Mouse (Mus musculus) lung, postnatal 10 days (tissue): ENCODE measurements at regions not wholly inside any gene's neighbourhood (a gene's known extent, or its start where the extent isn't known, plus 50 kb on each side); places are given as distances from the start of the nearest gene placed in this dataset.
"Not testable (repeated sequence)": the region's sequence is repeated elsewhere in the genome, so short reads cannot be mapped to it uniquely, and the experiment has no call there.

Experiments
- DNase-seq: peaks from one replicate; pipeline ENCODE4 v3.0.0; 2021

GRCm38 (mm10) chr17:85881046-85881445 lies 193.0 kb upstream of the Six2 start:
- no peak for DNase-seq

DNA sequence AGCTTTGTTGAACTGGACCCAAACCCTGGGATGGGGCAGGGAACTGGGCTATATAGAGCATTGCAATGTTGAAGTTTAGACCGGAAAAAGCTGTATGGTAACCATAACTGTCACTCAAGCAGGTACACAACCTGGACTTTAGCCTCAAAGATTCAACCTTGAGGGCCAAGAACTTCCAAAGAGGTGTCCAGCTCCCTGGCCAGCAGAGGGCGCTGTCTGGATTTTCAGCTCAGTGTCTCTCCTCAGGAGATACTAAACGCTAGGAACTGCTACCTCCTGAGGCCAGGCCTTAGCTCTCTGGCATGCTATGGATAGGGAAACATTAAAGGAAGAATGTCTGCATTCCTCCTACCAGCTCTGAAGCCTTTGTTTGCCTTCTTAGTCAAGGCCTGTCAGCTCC lies 189.4 kb upstream of the Six2 start:
- peak; percentile 32 for DNase-seq

DNA sequence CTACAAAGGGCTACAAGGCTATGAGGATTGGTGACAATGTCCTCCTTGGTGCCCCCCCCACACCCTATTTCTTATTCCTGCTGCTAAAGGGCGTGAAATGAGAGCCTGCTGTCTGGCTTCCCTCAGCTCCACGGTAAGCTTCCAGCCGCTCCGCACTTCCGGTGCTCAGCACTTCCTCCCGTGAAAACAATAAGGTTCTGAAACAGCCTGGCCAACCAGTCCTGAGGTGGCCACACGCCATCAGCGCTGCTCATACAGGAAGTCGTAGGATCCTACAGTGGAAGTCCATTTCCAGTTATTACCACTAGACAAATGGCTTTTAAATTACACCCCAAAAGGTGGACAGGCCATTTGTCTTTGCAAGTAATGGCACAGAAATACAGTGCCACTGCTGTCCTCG lies 188.8 kb upstream of the Six2 start:
- no peak for DNase-seq

GRCm38 (mm10) chr17:85873853-85874586 lies 185.9 kb upstream of the Six2 start:
- no peak for DNase-seq

DNA sequence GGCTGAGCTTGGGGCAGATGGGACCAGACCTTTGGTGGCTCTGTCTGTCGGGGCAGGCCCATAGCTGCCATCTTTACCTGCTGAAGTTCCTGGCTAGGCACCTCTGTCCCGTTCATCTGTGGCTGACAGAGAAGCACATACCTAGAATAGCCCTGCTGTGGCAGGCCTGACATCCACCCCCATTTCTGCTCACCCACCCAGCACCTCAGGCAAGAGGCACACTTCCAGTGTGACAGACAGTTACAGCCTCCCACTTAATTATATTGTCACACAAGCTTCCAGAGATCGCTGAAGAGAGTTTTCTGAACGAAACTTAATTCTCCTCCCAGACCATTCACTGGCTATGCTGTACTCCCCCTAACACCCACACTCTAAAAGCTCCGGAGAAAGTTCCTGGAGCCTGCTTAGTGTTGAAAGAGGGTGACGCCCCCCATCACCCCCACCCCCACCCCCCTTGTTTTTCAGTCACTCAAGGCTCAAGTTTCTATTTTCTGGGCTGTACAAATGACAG lies 184.9 kb upstream of the Six2 start:
- DNase-seq, result no peak

GRCm38 (mm10) chr17:85870406-85870805 lies 182.3 kb upstream of the Six2 start:
- peak; percentile 32 for DNase-seq

DNA sequence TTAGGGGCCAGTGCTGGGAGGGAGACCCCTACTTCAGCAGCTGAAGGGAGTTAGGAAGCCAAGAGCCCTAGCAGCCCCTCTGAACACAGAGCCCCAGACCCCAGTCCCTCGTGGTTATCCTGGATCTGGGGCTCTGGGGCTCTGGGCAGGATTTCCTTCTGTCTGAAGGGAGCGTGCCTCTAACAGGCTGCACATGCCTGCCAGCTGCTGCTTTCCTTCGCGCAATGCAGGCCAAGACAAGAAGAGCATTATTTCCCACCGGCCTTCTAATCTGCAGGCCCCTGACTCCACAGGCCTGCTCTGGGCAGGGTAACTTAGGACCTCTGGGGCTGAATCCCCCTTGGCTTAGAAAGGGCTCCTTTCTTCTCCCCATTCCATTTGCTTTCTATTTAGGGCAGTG lies 181.1 kb upstream of the Six2 start:
- DNase-seq, result no peak

GRCm38 (mm10) chr17:85867945-85868616 lies 180.0 kb upstream of the Six2 start:
- peak; percentile 62 for DNase-seq

DNA sequence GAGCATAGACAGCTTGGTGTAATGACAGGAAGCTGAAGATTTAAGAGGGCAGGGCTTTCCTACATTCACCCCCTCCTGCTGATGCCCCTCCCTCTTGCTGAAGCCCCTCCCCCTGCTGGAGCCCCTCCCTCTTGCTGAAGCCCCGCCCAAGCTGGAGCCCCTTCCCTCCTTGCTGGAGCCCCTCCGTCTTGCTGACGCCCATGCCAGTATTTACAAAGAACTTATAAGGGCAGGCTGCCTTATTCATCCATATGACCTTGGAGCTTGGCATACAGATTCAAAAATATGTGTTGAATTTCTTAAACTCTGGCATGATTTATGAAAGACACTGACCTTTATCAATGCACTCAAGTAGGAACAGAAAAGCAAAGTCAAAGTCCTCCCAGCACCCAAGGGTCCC lies 178.5 kb upstream of the Six2 start:
- no peak for DNase-seq

DNA sequence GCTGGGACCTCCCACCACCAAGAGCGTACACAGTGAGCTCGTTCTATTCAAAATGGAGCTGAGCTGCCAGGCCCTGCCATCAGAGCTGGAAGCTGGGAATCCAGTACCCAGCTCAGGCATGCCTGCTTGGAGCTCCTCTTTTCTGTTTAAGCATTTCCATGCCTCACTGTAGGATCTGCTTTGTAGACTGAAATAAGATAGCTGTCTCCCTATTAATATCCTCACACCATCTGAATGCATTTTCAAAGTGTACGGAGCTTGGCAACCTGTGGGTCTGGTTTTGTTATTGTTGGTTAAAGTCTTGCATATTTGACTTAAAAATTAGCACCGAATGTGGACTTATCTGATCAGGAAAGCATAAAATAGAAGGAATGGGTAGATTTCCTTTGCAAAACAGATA lies 177.9 kb upstream of the Six2 start:
- DNase-seq, result no peak

DNA sequence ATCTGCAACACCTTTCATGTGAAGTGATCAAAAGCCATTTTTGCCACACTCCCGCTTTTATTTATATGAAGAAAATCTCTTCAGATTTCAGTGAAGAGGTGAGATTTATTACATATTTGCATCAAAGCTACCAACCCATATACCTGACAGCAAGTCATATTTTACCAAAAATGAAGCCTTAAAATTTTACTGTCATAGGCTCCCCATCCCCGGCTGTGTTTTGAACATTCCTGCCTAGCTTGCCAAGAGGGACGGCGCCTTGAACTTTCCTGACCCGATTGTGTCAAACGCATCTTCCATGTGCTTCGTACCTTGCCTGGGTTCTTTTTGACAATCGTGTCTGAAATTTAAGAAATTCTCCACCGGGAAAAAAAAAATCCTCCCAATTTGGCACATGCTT lies 173.3 kb upstream of the Six2 start:
- DNase-seq, result no peak

DNA sequence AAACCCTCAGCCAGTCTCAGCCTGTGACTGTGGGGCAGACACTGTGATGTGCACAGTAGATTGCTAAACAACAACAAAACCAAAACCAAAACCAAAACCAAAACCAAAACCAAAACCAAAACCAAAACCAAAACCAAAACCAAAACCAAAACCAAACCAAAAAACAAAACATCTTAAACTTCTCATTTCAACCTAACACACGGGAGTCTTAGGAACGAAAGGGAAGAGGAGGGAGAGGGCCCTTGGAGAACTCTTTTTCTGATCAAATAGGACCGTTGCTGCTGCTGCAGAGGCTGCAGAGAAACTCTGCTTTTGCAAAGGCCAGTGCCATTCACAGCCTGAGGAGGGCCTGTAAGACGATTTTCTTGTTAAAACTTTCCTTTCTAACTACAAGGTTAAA lies 172.7 kb upstream of the Six2 start:
- DNase-seq, result no peak

GRCm38 (mm10) chr17:85859926-85860707 lies 172.0 kb upstream of the Six2 start:
- no peak for DNase-seq

DNA sequence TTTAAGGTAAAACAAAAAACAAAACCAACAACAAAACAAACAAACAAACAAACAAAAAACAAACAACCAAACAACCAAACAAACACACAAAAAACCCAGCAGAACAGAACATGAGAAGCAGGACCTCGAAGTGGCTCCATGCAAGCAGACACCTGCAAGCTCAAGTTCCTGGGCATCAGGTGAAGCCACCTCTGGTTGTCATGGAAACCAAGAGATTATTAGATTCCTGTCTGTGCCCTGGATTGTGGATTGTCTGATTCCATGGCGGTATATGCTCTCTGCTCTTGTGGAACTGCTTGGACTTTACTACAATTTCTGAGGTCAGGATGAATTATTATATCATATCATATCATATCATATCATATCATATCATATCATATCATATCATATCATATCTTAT lies 170.4 kb upstream of the Six2 start:
- no peak for DNase-seq

GRCm38 (mm10) chr17:85857705-85858472 lies 169.8 kb upstream of the Six2 start:
- DNase-seq, result no peak

- not testable (repeated sequence) for DNase-seq
These were observed 168.8 kb upstream of the Six2 start for GRCm38 (mm10) chr17:85856894-85857293.

GRCm38 (mm10) chr17:85853156-85853555 lies 165.1 kb upstream of the Six2 start:
- no peak for DNase-seq

DNA sequence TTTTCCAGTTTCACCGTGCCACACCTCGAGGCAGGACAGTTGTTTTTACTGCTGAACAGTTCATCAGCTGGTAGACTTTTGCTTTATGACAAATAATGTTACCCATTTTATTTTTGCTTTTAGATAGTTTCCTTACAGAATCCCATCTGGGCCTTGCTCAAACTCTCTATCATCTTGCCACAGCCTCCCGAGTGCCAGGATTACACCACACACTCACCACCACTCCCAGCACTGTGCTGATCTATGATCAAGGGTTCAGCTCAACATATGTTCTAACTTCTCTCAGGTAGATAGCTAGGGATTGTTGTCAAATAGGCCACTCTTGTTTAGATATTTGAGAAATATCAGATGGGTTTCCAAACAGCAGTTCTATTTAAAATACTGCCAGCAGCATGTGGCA lies 160.5 kb upstream of the Six2 start:
- no peak for DNase-seq

DNA sequence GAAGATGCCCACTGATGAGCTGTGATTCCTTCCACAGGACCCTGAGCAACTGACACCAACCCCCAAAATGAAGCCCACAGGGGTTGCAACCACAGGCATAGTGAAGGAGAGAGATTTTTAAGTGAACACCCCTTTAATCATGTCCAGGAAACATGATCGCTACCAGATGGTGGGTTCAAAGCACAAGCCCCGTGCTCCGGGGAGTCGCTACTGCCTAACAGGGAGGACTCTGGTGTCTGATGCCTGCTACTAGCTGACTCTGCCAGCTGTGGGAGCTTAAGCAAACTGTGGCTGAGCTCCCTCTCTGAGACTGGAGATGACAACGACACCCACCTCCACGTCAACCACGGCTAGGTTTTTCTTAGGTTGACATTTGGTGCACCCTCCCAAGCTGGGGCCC lies 159.7 kb upstream of the Six2 start:
- DNase-seq, result no peak

- DNase-seq, result no peak
These were observed 157.0 kb upstream of the Six2 start for GRCm38 (mm10) chr17:85845059-85845458.

GRCm38 (mm10) chr17:85844486-85844885 lies 156.4 kb upstream of the Six2 start:
- no peak for DNase-seq

DNA sequence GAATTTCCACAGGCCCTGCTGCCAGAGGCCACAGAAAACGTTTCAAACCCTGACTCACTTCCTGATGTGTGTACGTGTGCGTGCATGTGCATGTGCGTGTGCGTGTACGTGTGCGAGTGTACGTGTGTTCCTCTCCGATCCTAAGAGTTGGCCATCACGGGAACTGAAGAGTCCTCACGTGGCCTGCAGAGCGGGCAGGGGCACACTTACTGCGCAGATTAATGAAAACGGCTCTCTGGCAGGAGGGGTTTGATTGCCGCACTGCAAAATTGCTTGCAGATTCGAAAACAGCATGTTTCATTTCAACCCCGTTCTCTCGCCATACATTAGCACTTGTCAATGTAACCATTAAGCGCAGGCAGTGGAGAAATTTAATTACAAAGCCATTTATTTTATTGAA lies 135.0 kb upstream of the Six2 start:
- no peak for DNase-seq

DNA sequence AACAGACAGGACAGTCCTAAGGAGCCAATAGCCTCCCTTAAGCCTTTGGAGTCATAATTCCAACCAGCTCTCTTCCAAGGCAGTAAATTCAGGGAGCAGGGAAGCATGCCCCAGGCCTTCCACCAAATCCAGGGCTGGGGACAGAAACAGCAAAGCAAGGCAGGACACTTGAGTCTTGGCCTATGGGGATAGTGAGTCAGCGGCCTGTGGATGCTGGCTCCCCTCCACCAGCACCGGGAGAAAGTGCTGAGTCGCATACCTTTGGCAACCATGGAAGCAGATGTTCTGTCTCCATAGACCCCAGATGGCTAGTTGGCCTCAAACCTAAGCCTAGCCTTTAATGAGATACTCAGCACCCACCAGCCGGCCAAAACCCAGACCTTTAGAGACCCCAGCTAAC lies 133.8 kb upstream of the Six2 start:
- DNase-seq, result no peak
